Mouse (Mus musculus): Measurements from ENCODE around the gene Gm10322. TPM values are rescaled to one million over a fixed set of nuclear protein-coding genes. Genes with fewer than 3 reads are reported as not detected.

The Gm10322 gene
- polyA plus RNA-seq, 1 experiment = not detected

GRCm38 (mm10) chr10:59636751-59637533 is 21.1 kb downstream of the Gm10322 start:
- H3K4me3 ChIP-seq (ENCODE audit: insufficient read depth, low read depth, low read length) = no peak overlapping the region
- TF ChIP-seq CTCF (IDR thresholded peaks at IDR 0.05; ENCODE audit: insufficient read depth, low read depth, low read length) = no peak
- no peak for TF ChIP-seq POLR2A (IDR thresholded peaks at IDR 0.05; ENCODE audit: insufficient read depth, low read depth, low read length)
- H3K4me1 ChIP-seq (ENCODE audit: control insufficient read depth, insufficient read depth, low read length) = no peaks in the 10 kb centered on the region
- WGBS = 79% methylated on average over 16 of the region's 16 CpGs
- no peak overlapping the region for H3K27ac ChIP-seq (ENCODE audit: insufficient read depth, low read depth, low read length)

- no peak overlapping the region for H3K27ac ChIP-seq (ENCODE audit: insufficient read depth, low read depth, low read length)
- TF ChIP-seq POLR2A (IDR thresholded peaks at IDR 0.05; ENCODE audit: insufficient read depth, low read depth, low read length) = no peak
- TF ChIP-seq CTCF (IDR thresholded peaks at IDR 0.05; ENCODE audit: insufficient read depth, low read depth, low read length) = no peak
- 83% methylated on average over 7 of the region's 7 CpGs for WGBS
- H3K4me1 ChIP-seq (ENCODE audit: control insufficient read depth, insufficient read depth, low read length) = no peaks in the 10 kb centered on the region
- H3K4me3 ChIP-seq (ENCODE audit: insufficient read depth, low read depth, low read length) = no peak overlapping the region
Measured at GRCm38 (mm10) chr10:59637596-59638124, 21.8 kb downstream of the Gm10322 start.

- Histone ChIP-seq H3K4me1 (ENCODE audit: control insufficient read depth, insufficient read depth, low read length) (peaks cover 4% of the 10 kb centered on the region; the same call in 1 of the 2 replicates), H3K27ac (ENCODE audit: insufficient read depth, low read depth, low read length) (no peak overlapping the region), H3K4me3 (ENCODE audit: insufficient read depth, low read depth, low read length) (no peak overlapping the region)
- 54% methylated on average over 6 of the region's 6 CpGs for WGBS
- TF ChIP-seq POLR2A (IDR thresholded peaks at IDR 0.05; ENCODE audit: insufficient read depth, low read depth, low read length) (no peak), CTCF (IDR thresholded peaks at IDR 0.05; ENCODE audit: insufficient read depth, low read depth, low read length) (no peak)
Measured at GRCm38 (mm10) chr10:59638576-59638975, 22.7 kb downstream of the Gm10322 start.

- Histone ChIP-seq H3K4me3 (ENCODE audit: insufficient read depth, low read depth, low read length) (no peak overlapping the region), H3K27ac (ENCODE audit: insufficient read depth, low read depth, low read length) (no peak overlapping the region), H3K4me1 (ENCODE audit: control insufficient read depth, insufficient read depth, low read length) (peaks cover 4% of the 10 kb centered on the region; the same call in 1 of the 2 replicates)
- TF ChIP-seq CTCF (IDR thresholded peaks at IDR 0.05; ENCODE audit: insufficient read depth, low read depth, low read length) (no peak), POLR2A (IDR thresholded peaks at IDR 0.05; ENCODE audit: insufficient read depth, low read depth, low read length) (no peak)
- WGBS = 40% methylated on average over 8 of the region's 8 CpGs
Measured at GRCm38 (mm10) chr10:59642659-59643377, 27.0 kb downstream of the Gm10322 start.

GRCm38 (mm10) chr10:59643645-59644044 is 27.8 kb downstream of the Gm10322 start:
- WGBS = 89% methylated on average over 9 of the region's 9 CpGs
- peaks cover 4% of the 10 kb centered on the region; the same call in 1 of the 2 replicates for H3K4me1 ChIP-seq (ENCODE audit: control insufficient read depth, insufficient read depth, low read length)
- H3K27ac ChIP-seq (ENCODE audit: insufficient read depth, low read depth, low read length) = no peak overlapping the region
- no peak overlapping the region for H3K4me3 ChIP-seq (ENCODE audit: insufficient read depth, low read depth, low read length)
- TF ChIP-seq CTCF (IDR thresholded peaks at IDR 0.05; ENCODE audit: insufficient read depth, low read depth, low read length) (no peak), POLR2A (IDR thresholded peaks at IDR 0.05; ENCODE audit: insufficient read depth, low read depth, low read length) (no peak)

- H3K4me1 ChIP-seq (ENCODE audit: control insufficient read depth, insufficient read depth, low read length) = peaks cover 4% of the 10 kb centered on the region; the same call in 1 of the 2 replicates
- no peak overlapping the region for H3K27ac ChIP-seq (ENCODE audit: insufficient read depth, low read depth, low read length)
- no peak overlapping the region for H3K4me3 ChIP-seq (ENCODE audit: insufficient read depth, low read depth, low read length)
- 86% methylated on average over 2 of the region's 2 CpGs for WGBS
- no peak for TF ChIP-seq POLR2A (IDR thresholded peaks at IDR 0.05; ENCODE audit: insufficient read depth, low read depth, low read length)
- no peak for TF ChIP-seq CTCF (IDR thresholded peaks at IDR 0.05; ENCODE audit: insufficient read depth, low read depth, low read length)
Measured at GRCm38 (mm10) chr10:59644710-59645109, 28.8 kb downstream of the Gm10322 start.

GRCm38 (mm10) chr10:59645153-59645552 is 29.3 kb downstream of the Gm10322 start:
- 93% methylated on average over 4 of the region's 4 CpGs for WGBS
- peaks cover 4% of the 10 kb centered on the region; the same call in 1 of the 2 replicates for H3K4me1 ChIP-seq (ENCODE audit: control insufficient read depth, insufficient read depth, low read length)
- H3K4me3 ChIP-seq (ENCODE audit: insufficient read depth, low read depth, low read length) = no peak overlapping the region
- TF ChIP-seq POLR2A (IDR thresholded peaks at IDR 0.05; ENCODE audit: insufficient read depth, low read depth, low read length) (no peak), CTCF (IDR thresholded peaks at IDR 0.05; ENCODE audit: insufficient read depth, low read depth, low read length) (no peak)
- no peak overlapping the region for H3K27ac ChIP-seq (ENCODE audit: insufficient read depth, low read depth, low read length)

GRCm38 (mm10) chr10:59646821-59647378 is 31.0 kb downstream of the Gm10322 start:
- 87% methylated on average over 5 of the region's 5 CpGs for WGBS
- peaks cover 4% of the 10 kb centered on the region; the same call in 1 of the 2 replicates for H3K4me1 ChIP-seq (ENCODE audit: control insufficient read depth, insufficient read depth, low read length)

More at GRCm38 (mm10) chr10:59646821-59647378, 31.0 kb downstream of the Gm10322 start:
- TF ChIP-seq POLR2A (IDR thresholded peaks at IDR 0.05; ENCODE audit: insufficient read depth, low read depth, low read length) (no peak), CTCF (IDR thresholded peaks at IDR 0.05; ENCODE audit: insufficient read depth, low read depth, low read length) (no peak)
- Histone ChIP-seq H3K27ac (ENCODE audit: insufficient read depth, low read depth, low read length) (no peak overlapping the region), H3K4me3 (ENCODE audit: insufficient read depth, low read depth, low read length) (no peak overlapping the region)

Measured in olfactory bulb, adult 2 months (tissue).